Mouse (Mus musculus) small intestine, adult 2 months (tissue): ENCODE results near the gene Rapgef5. TPM values are rescaled to one million over a fixed set of nuclear protein-coding genes. Genes with fewer than 3 reads are reported as not detected.

Source experiments
- H3K27ac ChIP-seq: fragments of 200-500 bp; 2 replicates; pipeline ENCODE4 v1.5.1; 2012; ENCODE audit warnings: low read depth, low read length, control low read depth, inconsistent platforms; ENCODE audit not compliant: insufficient read depth
- H3K27me3 ChIP-seq: fragments of 200-500 bp; 2 replicates; pipeline ENCODE4 v1.6.1; 2012; ENCODE audit warnings: mild to moderate bottlenecking, moderate library complexity, low read length, inconsistent platforms; ENCODE audit not compliant: control insufficient read depth, insufficient read depth
- H3K36me3 ChIP-seq: fragments of 200-500 bp; 2 replicates; pipeline ENCODE4 v1.6.1; 2012; ENCODE audit warnings: mild to moderate bottlenecking, low read length, control low read depth, inconsistent platforms; ENCODE audit not compliant: control insufficient read depth, insufficient read depth
- H3K4me1 ChIP-seq: fragments of 200-500 bp; 2 replicates; pipeline ENCODE4 v1.6.1; 2012; ENCODE audit warnings: low read length, inconsistent platforms, mixed read lengths; ENCODE audit not compliant: control insufficient read depth, insufficient read depth, insufficient read length
- H3K4me3 ChIP-seq: fragments of 200-500 bp; 2 replicates; pipeline ENCODE4 v1.5.1; 2012; ENCODE audit warnings: low read depth, mild to moderate bottlenecking, control low read depth, inconsistent platforms, low read length, moderate library complexity
- CTCF ChIP-seq: fragments of 200-500 bp; IDR thresholded peaks from 2 replicates; pipeline ENCODE4 v1.5.1; 2012; ENCODE audit warnings: low read depth, mild to moderate bottlenecking, control low read depth, inconsistent platforms, low read length, moderate library complexity, mixed read lengths; ENCODE audit not compliant: insufficient replicate concordance, insufficient read length; ENCODE audit errors: extremely low read depth
- POLR2A ChIP-seq: fragments of 200-500 bp; IDR thresholded peaks from 2 replicates; pipeline ENCODE4 v1.6.1; 2012; ENCODE audit warnings: low read depth, mild to moderate bottlenecking, control low read depth, inconsistent platforms, low read length, moderate library complexity
- WGBS: fragments of 180-500 bp; shearing (Covaris S2); methylation state at CpG from one replicate; pipeline ENCODE4 v1.1.7; 2018; 5-methylcytosine and 5-hydroxymethylcytosine counted together
- polyA plus RNA-seq: library from polyadenylated mRNA; depleted of rRNA; stranded (reverse); fragments of >200 nt; gene quantifications from 2 replicates; pipeline ENCODE4 v1.2.3, GENCODE M21; 2012

Rapgef5 gene
- polyA plus RNA-seq, 1 experiment = 4.7 TPM

DNA sequence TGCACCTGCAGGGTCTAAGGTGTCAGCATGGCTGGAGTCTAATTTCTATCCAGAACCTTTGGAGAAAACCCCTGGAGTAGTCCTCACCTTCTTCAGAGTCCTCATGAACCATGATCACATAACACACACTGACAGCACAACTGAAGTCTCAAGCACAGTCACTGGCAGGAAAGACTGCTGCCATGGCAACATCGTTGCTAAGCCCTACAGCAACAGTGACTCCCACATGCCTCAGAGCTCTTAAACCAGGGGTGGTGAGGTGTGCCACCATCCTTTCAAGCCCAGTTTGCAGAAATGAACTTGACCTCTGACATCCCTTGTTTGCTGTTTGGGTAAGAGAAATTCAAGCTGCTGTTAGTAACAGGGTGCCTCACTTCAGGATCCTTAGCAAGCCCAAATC lies 245.4 kb downstream of the Rapgef5 start:
- Histone ChIP-seq H3K27me3 (no peaks in the 10 kb centered on the region), H3K36me3 (peaks cover 7% of the 10 kb centered on the region), H3K27ac (no peak overlapping the region), H3K4me3 (no peak overlapping the region), H3K4me1 (peaks cover 6% of the 10 kb centered on the region; the same call in 1 of the 2 replicates)
- TF ChIP-seq CTCF (no peak), POLR2A (no peak)
- 56% methylated on average over 1 of the region's 1 CpGs for WGBS

GRCm38 (mm10) chr12:117763247-117763646 lies 247.0 kb downstream of the Rapgef5 start:
- no peak overlapping the region for H3K4me3 ChIP-seq
- H3K36me3 ChIP-seq = peaks cover 3% of the 10 kb centered on the region
- H3K27ac ChIP-seq = peak overlapping the region; percentile 3
- 33% methylated on average over 3 of the region's 3 CpGs for WGBS
- TF ChIP-seq CTCF (no peak), POLR2A (no peak)
- H3K4me1 ChIP-seq = peaks cover 6% of the 10 kb centered on the region; the same call in 1 of the 2 replicates
- no peaks in the 10 kb centered on the region for H3K27me3 ChIP-seq

DNA sequence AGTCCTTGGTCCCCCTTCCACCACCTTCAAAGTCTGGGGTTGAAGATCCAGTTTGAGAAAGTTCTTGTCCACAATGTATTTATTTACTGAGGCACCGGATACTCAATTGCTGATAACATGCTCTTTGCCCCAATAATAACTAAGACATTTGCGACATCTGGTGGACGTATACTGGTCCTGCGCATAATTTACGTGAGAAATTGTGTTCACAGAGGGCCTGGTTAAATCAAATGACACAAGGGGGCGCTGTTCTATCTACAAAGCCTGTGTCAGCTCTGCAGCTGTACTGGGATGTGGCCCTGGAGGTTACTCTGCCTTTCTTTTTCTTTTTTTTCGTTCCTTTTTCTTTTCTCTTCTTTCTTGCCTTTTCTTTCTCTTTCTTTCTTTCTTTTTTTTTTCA lies 248.6 kb downstream of the Rapgef5 start:
- Histone ChIP-seq H3K4me1 (peaks cover 6% of the 10 kb centered on the region; the same call in 1 of the 2 replicates), H3K27ac (no peak overlapping the region), H3K27me3 (no peaks in the 10 kb centered on the region), H3K36me3 (no peaks in the 10 kb centered on the region), H3K4me3 (no peak overlapping the region)
- 5% methylated on average over 7 of the region's 7 CpGs for WGBS
- TF ChIP-seq POLR2A (no peak), CTCF (peak; percentile 77; the same call in 1 of the 2 replicates)

- Histone ChIP-seq H3K4me1 (no peaks in the 10 kb centered on the region), H3K27me3 (no peaks in the 10 kb centered on the region), H3K36me3 (no peaks in the 10 kb centered on the region), H3K27ac (no peak overlapping the region), H3K4me3 (no peak overlapping the region)
- peak; percentile 81; the same call in 1 of the 2 replicates for TF ChIP-seq CTCF
- TF ChIP-seq POLR2A = no peak
- 3% methylated on average over 5 of the region's 5 CpGs for WGBS
Measured at GRCm38 (mm10) chr12:117769113-117769512, 252.8 kb downstream of the Rapgef5 start.

DNA sequence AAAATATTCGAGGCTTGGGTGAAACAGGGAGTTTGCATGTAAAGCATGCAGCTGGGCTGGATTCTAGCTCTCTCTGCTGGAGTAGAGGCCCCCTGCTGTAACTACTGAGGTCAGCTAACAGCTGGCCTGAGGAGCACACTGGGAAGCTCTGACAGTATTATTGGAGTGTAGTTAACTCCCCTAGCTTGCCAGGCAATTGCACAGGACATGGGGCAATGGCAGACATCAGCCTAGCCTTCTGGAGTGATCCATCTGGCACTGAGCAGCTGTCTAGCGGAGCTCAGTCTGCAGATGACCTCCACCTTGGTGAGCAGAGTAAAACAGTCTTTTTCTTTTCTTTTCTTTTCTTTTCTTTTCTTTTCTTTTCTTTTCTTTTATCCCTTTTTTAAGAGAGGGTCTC lies 253.9 kb downstream of the Rapgef5 start:
- no peak overlapping the region for H3K27ac ChIP-seq
- H3K4me1 ChIP-seq = no peaks in the 10 kb centered on the region
- 57% methylated on average over 2 of the region's 2 CpGs for WGBS
- no peaks in the 10 kb centered on the region for H3K36me3 ChIP-seq
- no peak overlapping the region for H3K4me3 ChIP-seq
- H3K27me3 ChIP-seq = no peaks in the 10 kb centered on the region
- TF ChIP-seq POLR2A (no peak), CTCF (no peak)

DNA sequence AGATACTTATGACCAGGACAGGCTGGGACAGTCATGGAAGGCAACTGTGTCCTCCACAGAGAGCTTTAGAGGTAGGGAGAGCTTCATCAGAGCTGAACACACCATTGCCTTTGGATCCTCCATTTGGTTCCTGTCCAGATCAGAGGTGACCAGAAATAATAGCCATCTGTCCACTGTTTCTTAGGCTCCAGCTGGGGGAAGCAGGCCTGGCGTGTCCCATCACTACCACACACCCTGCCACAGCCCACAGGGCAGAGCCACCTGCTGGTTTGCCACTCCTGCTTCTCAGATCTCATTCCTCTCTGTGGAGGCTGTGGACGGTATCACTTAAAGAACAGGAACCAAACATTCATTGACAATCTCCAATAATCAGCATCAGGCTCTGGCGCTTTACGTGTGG lies 254.9 kb downstream of the Rapgef5 start:
- WGBS = 92% methylated on average over 4 of the region's 4 CpGs
- H3K36me3 ChIP-seq = no peaks in the 10 kb centered on the region
- H3K27me3 ChIP-seq = no peaks in the 10 kb centered on the region

DNA sequence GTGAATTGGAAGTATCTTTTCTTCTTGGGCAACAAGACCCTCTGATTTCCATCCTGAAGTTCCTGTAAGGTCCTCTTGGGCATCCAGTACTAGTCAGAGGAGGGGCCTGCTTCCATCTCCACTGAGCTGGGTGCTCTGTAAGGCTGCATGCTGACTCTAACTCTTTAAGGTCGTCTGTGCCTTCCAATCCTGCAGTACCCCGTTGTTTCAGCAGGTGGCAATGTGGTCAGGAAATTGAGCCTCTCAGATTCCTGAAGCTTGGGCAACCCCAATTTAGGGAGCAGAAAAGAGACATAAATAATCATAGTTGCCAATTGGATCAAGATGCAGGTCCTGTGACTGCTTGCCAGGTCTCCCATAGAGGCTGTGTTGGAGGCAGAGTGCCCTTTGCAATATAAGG lies 256.4 kb downstream of the Rapgef5 start:
- Histone ChIP-seq H3K36me3 (no peaks in the 10 kb centered on the region), H3K27ac (no peak overlapping the region), H3K4me1 (no peaks in the 10 kb centered on the region), H3K4me3 (no peak overlapping the region), H3K27me3 (no peaks in the 10 kb centered on the region)
- TF ChIP-seq POLR2A (no peak), CTCF (peak; percentile 59; the same call in 1 of the 2 replicates)
- WGBS = 1% methylated on average over 2 of the region's 2 CpGs

More for the DNA sequence above, 254.9 kb downstream of the Rapgef5 start:
- H3K27ac ChIP-seq = no peak overlapping the region
- TF ChIP-seq CTCF (no peak), POLR2A (no peak)
- H3K4me1 ChIP-seq = no peaks in the 10 kb centered on the region
- no peak overlapping the region for H3K4me3 ChIP-seq
